Mouse (Mus musculus): ENCODE measurements at regions not wholly inside any gene's neighbourhood (a gene's known extent, or its start where the extent isn't known, plus 50 kb on each side); places are given as distances from the start of the nearest gene placed in this dataset.

- DNase-seq (ENCODE audit: low spot score), result no peak
These were observed 229.1 kb downstream of the Maf start for GRCm38 (mm10) chr8:115478406-115479060.

DNA sequence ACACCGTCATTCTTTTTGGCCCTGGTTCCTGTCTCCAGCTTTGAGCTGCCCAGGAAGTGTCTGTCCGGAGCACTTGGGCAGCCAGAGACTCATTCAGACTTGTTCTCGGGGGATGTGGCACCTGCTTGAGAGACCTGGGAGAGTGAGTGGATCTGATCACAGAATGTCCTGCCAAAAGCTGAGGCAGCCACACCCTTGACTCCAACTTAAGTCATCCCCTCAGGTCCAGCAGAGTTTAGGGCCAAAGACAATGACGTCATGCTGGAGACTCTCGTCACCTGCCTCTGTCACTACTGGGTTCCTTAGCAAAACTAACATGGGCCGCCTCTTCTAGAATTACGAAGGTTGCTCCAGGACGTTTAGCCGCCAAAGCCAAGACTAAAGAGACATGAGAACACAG is 231.5 kb downstream of the Maf start:
- no peak for DNase-seq (ENCODE audit: low spot score)

GRCm38 (mm10) chr8:115475156-115475555 is 232.4 kb downstream of the Maf start:
- no peak for DNase-seq (ENCODE audit: low spot score)

DNA sequence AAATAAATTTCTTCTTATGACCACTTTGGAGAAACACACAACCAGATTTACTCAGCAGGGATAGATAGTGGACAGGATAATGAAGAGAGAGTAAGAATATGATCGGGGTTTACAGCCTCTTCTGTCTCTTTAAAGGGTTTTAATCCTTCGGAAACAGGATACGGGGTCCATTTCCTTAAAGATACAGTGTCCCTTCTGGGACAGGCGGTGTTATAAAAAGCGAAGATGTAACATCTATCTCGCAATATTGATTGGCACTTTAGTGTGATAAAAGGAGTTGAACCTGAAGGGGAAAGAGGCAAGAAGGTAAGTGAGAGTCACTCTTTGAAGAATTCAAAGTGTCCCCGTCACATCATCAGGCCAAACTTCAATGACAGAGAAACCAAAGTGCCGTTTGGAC is 233.6 kb downstream of the Maf start:
- no peak for DNase-seq (ENCODE audit: low spot score)

- DNase-seq (ENCODE audit: low spot score), result no peak
These were observed 241.0 kb downstream of the Maf start for GRCm38 (mm10) chr8:115466553-115466952.

DNA sequence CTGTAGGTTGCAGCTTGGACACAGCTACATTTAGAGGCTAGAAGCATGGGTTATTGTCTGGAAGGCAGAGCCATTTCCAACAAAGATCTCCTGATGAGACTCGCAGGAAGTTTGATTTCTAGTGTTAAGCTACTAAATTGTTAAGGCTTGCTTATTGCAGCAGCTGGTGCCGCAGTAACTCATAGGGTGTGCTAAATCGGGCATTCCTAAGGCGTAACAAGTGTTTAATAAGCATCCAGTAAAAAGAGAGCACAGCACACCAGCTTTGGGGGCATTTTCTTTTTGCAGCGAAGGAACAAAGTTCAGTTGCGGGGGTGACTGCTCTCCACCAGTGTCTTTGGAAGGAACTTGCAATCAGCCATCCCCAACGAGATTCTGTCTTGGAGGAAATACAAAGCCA is 241.5 kb downstream of the Maf start:
- no peak for DNase-seq (ENCODE audit: low spot score)

- no peak for DNase-seq (ENCODE audit: low spot score)
These were observed 244.9 kb downstream of the Maf start for GRCm38 (mm10) chr8:115462657-115463056.

- DNase-seq (ENCODE audit: low spot score), result no peak
These were observed 249.5 kb downstream of the Maf start for GRCm38 (mm10) chr8:115458119-115458518.

DNA sequence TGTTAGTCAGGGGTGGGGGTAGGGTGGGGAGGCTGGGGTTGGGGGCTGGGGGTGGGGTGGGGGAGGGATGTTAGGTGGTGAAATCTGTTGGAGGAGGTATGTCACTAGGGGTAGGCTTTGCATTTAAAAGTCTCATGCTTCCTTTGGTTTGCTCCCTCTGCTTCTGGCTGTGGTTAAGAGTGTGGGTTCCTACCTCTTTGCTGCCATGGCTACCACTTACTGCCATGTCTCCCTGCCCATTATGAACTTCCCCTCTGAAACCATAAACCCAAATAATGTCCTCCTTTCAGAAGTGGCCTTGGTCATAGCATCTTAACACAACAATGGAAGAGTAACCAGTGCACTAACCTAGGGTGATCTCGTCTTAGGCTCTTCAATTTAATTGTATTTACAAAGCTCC is 256.8 kb downstream of the Maf start:
- DNase-seq (ENCODE audit: low spot score), result no peak

- DNase-seq (ENCODE audit: low spot score), result no peak
These were observed 259.2 kb downstream of the Maf start for GRCm38 (mm10) chr8:115448367-115448766.

DNA sequence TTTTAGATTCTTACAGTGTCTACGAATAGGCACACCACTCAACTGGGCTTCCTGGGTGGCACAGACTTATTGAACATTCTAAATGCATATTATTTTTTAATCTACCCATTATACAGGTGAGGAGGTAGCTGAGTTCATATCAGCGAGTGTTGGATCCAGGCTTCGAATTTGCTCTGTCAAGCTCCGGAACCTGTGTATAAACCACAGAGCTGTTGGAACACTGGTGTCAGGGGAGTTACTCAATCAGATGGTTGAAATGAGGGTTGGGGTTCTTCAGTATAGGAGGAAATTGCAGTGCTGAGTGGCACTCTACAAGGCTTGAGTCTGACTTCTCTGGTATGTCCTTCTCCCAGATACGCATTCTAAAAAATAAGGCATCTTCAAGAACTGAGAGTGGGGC is 263.1 kb downstream of the Maf start:
- DNase-seq (ENCODE audit: low spot score), result no peak

- DNase-seq (ENCODE audit: low spot score), result no peak
These were observed 265.5 kb downstream of the Maf start for GRCm38 (mm10) chr8:115441943-115442550.

DNA sequence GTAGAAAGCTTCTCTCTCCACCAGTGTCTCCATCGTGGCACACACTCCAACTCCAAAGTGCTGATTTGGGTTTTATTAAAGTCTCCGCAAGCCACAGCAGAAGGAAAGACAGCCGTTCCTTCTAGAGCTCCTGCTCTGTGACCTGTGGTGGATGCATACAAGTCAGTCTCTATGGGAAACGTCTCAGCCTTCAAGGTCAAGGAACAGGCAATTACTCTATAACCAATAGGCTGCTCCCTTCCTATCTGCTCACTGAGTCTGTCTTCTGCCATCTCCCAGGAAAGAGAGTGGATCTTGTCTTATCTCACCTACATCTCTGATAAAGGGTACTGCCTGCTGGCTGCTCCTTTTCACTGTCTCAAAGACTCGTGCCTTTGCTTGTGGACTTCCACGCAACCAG is 266.3 kb downstream of the Maf start:
- no peak for DNase-seq (ENCODE audit: low spot score)

- no peak for DNase-seq (ENCODE audit: low spot score)
These were observed 267.4 kb downstream of the Maf start for GRCm38 (mm10) chr8:115440151-115440550.

- DNase-seq (ENCODE audit: low spot score), result no peak
These were observed 268.1 kb downstream of the Maf start for GRCm38 (mm10) chr8:115439512-115439911.

GRCm38 (mm10) chr8:115437956-115438355 is 269.6 kb downstream of the Maf start:
- no peak for DNase-seq (ENCODE audit: low spot score)

DNA sequence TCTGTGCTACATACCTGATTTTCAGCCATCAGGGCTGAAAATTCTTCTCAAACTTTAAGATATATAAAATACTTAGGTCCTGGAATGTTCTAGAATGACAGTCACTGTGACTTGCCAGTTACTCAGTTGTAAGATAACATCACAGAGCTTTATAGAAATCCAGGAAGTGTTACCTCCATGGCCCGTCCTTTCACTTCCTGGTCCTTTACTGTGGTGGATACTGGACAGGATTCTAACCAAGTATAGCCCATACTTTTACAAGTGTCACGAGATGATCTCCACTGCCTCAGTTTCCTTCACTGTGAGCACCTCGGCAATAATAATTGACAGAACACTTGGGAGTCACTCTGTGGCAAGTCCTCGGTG is 271.3 kb downstream of the Maf start:
- no peak for DNase-seq (ENCODE audit: low spot score)

DNA sequence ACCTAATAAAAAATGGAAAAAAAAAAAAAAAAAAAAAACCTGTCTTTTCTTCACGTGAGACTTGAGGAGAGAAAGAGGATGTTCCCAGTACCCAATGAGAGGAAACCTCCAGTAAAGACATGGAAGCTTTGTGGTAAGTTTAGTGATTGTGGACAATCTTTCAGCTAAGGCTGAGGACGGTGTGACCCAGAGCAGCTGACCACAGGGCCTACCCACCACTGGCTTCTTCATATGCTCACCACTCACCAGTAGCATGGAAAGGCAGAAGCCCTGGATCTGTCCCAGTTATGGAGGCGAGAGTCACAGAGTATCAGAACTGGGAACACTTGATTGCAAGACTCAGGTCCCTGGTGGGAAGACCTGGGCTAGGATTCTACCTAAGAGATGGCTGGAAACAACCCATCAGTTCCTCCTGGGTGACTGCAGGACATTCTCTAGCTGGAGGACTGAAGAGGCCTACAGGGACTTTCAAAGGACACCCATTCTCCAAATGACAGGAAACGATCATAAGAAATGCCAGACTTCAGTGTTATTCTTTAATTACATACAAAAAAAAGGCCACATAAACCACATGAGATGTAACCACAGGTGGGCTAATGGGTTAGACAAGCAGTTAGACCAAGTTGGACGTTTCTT is 271.8 kb downstream of the Maf start:
- DNase-seq (ENCODE audit: low spot score), result no peak

GRCm38 (mm10) chr8:115432396-115433040 is 275.1 kb downstream of the Maf start:
- DNase-seq (ENCODE audit: low spot score), result no peak

GRCm38 (mm10) chr8:115430793-115431192 is 276.8 kb downstream of the Maf start:
- no peak for DNase-seq (ENCODE audit: low spot score)

DNA sequence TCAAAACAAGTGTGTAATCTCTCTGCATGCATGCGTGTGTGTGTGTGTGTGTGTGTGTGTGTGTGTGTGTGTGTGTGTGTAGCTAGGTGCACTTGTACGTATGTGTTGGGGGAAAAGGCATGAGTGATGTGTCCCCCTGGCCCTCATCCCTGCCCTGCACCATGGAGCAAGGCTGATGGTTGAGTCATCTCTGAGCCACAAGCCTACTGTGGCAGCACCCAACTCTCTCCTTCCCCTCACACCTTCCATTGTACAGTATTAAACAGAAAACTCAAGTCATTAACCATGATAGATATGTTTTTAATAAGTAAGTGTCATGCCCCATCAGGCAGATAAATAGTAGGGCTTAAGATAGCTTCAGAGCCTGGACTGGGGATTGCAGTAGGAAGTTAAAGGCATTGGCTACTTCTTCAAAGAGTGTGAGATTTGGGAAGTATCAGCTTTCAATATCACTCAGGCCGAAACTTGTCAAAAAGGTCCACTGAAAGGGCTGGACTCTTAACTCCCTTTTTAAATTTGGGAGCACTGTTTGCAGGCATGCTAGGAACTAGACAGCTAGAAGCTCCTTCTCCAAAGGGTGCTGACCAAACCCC is 278.2 kb downstream of the Maf start:
- no peak for DNase-seq (ENCODE audit: low spot score)

DNA sequence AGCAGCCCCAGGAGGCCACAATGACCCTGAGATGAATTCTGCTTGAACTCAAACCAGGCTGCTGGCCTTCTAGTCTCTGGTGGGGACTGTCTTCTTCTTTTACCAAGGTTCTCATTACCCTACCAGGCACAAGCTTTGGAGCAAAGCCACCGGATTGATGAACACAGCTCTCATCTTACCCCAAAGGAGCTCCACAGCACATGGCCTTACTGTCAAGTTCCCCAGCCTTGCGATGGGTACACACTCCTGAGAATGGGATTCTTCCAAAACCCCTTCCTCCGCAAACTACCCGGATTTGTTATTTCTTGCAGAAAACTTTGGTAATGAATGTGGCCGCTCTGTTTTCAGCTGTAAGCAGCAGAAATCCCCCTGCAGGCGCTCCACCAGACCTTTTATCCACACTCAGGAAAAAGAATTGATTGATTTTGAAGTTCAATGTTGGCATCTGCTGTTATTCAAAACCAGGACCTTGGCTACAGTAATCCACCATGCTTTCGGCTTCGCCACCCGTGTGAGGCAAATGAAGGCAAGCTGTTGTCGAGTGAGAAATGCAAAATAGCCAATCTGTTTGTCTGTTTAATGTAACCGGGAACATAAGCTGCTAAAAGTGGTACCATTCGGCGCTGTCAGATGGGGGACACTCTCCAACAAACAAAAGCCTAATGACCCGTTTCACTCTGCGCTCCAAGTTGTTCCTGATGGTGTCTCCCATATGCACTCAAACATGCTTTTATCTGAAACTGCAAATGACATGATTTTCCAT is 278.9 kb downstream of the Maf start:
- DNase-seq (ENCODE audit: low spot score), result no peak
